Mouse (Mus musculus): ENCODE data around the gene Phpt1. TPM values are rescaled to one million over a fixed set of nuclear protein-coding genes. Genes with fewer than 3 reads are reported as not detected.

The Phpt1 gene
- polyA plus RNA-seq, 1 experiment, result 94.2 TPM

DNA sequence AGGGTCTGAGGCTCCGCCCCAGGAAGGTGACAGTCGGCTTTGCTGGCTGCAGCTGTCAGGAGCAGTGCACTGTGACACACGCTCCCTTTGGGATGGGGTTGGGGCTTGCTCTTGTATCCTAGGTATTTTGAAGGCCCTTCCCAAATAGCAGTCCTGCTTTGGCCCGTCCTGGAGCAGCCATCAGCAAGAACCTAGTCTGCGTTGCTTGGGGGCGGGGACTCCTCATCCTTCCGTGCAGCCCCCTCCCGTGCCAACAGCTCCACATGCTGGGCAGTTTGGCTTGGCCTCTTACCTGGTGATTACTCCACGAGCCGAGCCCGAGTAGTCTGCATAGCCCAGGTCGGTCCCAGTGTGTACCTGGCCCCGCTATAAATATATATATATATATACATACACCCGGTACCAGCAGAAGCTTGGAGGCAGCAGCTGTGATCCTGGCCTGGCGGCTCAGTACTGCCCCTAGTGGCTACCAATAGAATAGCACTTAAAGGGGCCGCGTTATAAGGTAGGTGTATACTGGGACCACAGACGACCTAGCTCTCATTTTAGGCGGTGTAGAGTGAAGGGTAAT, 6.4 kb upstream of the Phpt1 start, which contains the start of gene Ajm1:
Ajm1 (minus strand) TSS at position 464 of the 571 bp plus-strand sequence.
- no peak within 1 kb of the TSS for H3K4me3 ChIP-seq (ENCODE audit: insufficient read depth, poor library complexity, severe bottlenecking)
- TF ChIP-seq CTCF (IDR thresholded peaks at IDR 0.05; ENCODE audit: control insufficient read depth, insufficient read depth, insufficient read length), result peak; percentile 62
- no peak for TF ChIP-seq MAX (IDR thresholded peaks at IDR 0.05)
- TF ChIP-seq USF1 (IDR thresholded peaks at IDR 0.05; ENCODE audit: low read depth), result no peak
- no peak for TF ChIP-seq FOSL1 (IDR thresholded peaks at IDR 0.05; ENCODE audit: insufficient read depth, low read length, poor library complexity, severe bottlenecking)
- no peak for TF ChIP-seq MYOG (IDR thresholded peaks at IDR 0.05; ENCODE audit: control insufficient read depth, extremely low read depth, insufficient read length)
- peaks cover 30% of the 10 kb centered on the region for H3K36me3 ChIP-seq (ENCODE audit: control insufficient read depth, insufficient read depth)
- no peaks in the 10 kb centered on the region for H3K79me3 ChIP-seq (ENCODE audit: low read depth)
- H3K27me3 ChIP-seq (ENCODE audit: control insufficient read depth, insufficient read depth, insufficient read length), result no peaks in the 10 kb centered on the region
- H3ac ChIP-seq (ENCODE audit: control insufficient read depth, insufficient read length, low read depth), result no peak within 1 kb of the TSS
- H3K79me2 ChIP-seq (ENCODE audit: control insufficient read depth, insufficient read depth), result no peaks in the 10 kb centered on the region

DNA sequence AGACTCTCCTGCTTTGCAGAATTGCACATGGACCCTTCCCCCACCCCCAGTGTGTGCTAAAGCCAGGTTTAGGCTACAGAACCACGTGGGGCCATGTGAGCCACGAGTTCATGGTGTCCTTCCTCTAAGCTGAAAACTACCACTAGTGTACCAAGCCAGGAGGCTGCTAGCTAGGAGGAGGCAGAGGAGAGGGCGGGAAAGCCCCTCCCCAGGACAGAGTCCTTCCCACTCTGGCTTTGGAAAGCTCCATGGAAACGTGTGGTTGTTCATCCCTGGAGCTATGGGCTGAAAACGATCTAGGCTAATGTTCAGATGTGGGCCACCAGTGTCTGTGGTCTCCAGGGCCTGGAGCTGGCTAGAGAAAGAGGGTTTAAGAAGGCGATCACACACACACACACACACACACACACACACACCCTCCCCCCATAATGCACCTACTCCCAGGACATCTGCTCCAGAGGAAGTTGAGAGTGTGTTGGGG, 5.6 kb upstream of the Phpt1 start:
- Histone ChIP-seq H3K27me3 (ENCODE audit: control insufficient read depth, insufficient read depth, insufficient read length) (no peaks in the 10 kb centered on the region), H3K79me2 (ENCODE audit: control insufficient read depth, insufficient read depth) (no peaks in the 10 kb centered on the region), H3K79me3 (ENCODE audit: low read depth) (no peaks in the 10 kb centered on the region), H3K4me3 (ENCODE audit: insufficient read depth, poor library complexity, severe bottlenecking) (no peak overlapping the region), H3K36me3 (ENCODE audit: control insufficient read depth, insufficient read depth) (peaks cover 25% of the 10 kb centered on the region), H3ac (ENCODE audit: control insufficient read depth, insufficient read length, low read depth) (no peak overlapping the region)
- no peak for TF ChIP-seq CTCF (IDR thresholded peaks at IDR 0.05; ENCODE audit: control insufficient read depth, insufficient read depth, insufficient read length)

DNA sequence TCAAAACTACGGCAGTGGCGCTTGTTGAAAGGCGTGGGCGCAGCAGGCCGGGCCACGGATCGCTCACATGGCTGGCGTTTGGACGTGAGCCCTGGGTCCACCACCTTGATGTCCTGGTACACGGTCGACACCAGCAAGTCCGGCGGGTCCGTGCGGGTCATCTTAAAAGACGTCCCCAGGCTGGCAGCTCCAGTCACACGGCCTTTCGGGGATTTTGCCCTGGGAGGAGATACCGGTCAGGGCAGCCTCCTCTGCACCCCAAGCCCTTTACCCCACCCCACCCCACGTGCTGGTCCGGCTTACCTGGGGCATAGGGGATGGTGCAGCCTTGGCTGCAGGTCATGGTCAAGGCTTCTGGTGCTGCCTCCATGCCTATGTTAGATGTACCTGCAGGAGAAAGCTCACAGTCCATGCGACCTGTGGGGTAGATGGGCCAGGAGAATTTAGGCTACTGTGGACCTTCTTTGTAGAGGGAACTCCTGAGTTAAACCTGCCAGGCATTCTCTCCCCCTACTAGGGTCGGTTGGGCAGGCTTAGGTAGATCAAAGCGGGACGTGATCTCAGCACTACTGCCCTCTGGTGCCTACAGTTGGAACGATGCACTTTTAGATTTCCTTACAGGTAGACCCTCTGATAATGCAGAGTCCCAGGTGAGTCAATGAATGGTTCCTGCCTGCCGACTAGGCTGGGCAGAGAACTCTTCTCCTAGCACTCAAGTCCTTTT, 4.9 kb upstream of the Phpt1 start:
- no peaks in the 10 kb centered on the region for H3K79me3 ChIP-seq (ENCODE audit: low read depth)
- no peaks in the 10 kb centered on the region for H3K79me2 ChIP-seq (ENCODE audit: control insufficient read depth, insufficient read depth)
- no peak overlapping the region for H3K4me3 ChIP-seq (ENCODE audit: insufficient read depth, poor library complexity, severe bottlenecking)
- TF ChIP-seq MAX (IDR thresholded peaks at IDR 0.05) (no peak), MYOG (IDR thresholded peaks at IDR 0.05; ENCODE audit: control insufficient read depth, extremely low read depth, insufficient read length) (no peak), MYOD1 (IDR thresholded peaks at IDR 0.05; ENCODE audit: control insufficient read depth, insufficient read length, low read depth) (no peak), USF1 (IDR thresholded peaks at IDR 0.05; ENCODE audit: low read depth) (no peak), FOSL1 (IDR thresholded peaks at IDR 0.05; ENCODE audit: insufficient read depth, low read length, poor library complexity, severe bottlenecking) (no peak), CEBPB (IDR thresholded peaks at IDR 0.05; ENCODE audit: low read depth) (no peak), CTCF (IDR thresholded peaks at IDR 0.05; ENCODE audit: control insufficient read depth, insufficient read depth, insufficient read length) (no peak)
- no peak overlapping the region for H3ac ChIP-seq (ENCODE audit: control insufficient read depth, insufficient read length, low read depth)
- H3K27me3 ChIP-seq (ENCODE audit: control insufficient read depth, insufficient read depth, insufficient read length), result no peaks in the 10 kb centered on the region
- H3K36me3 ChIP-seq (ENCODE audit: control insufficient read depth, insufficient read depth), result peaks cover 18% of the 10 kb centered on the region

DNA sequence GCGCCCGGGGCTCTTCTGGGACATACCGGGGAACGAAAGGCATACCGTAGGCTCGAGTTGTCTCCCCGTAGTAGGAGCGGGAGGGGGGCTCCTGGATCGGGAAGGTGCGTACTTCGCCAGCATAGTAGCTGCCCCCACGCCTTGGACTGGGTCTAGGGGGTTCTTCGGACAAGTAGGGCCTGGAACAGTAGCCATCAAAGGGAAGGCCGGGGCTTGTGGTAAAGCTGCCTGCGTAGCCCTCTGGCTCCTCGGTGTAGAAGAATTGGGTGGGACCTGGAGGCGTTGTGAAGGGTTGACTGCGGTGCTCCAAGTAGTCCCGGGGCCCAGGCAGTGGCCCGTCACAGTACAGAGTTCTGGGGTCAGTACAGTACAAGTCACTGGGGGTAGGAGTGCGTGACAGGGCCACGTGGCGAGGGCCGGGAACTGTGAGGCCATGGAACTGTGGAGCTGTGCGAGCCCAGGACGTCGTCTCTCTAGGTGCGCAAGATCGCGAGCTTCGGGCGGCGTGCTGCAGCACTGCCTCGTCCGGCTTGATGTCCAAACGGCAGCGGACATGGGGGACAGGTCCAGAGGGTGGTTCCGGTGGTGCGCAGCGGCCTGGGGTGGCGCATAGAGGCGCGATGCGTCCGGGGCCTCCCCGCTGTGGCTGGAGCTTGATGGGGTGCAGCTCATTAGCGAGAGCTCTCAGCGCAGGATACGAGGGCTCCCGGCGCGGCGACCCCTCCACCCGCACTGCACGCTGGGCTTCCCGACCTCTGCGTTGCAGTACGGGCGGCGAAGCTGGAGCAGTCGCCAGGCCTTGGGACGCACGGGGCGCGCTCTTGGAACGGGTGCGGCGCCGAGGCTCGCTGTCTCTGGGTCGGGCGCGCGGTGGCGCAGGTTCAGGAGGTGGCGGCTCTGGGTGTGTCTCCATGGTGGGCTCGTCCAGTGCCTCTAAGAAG, 4.0 kb upstream of the Phpt1 start:
- no peak overlapping the region for H3ac ChIP-seq (ENCODE audit: control insufficient read depth, insufficient read length, low read depth)
- H3K36me3 ChIP-seq (ENCODE audit: control insufficient read depth, insufficient read depth), result peaks cover 11% of the 10 kb centered on the region
- no peak for TF ChIP-seq USF1 (IDR thresholded peaks at IDR 0.05; ENCODE audit: low read depth)
- no peak for TF ChIP-seq CEBPB (IDR thresholded peaks at IDR 0.05; ENCODE audit: low read depth)
- no peak for TF ChIP-seq CTCF (IDR thresholded peaks at IDR 0.05; ENCODE audit: control insufficient read depth, insufficient read depth, insufficient read length)
- TF ChIP-seq MAX (IDR thresholded peaks at IDR 0.05), result no peak
- no peak for TF ChIP-seq MYOG (IDR thresholded peaks at IDR 0.05; ENCODE audit: control insufficient read depth, extremely low read depth, insufficient read length)
- no peak for TF ChIP-seq FOSL1 (IDR thresholded peaks at IDR 0.05; ENCODE audit: insufficient read depth, low read length, poor library complexity, severe bottlenecking)
- TF ChIP-seq MYOD1 (IDR thresholded peaks at IDR 0.05; ENCODE audit: control insufficient read depth, insufficient read length, low read depth), result no peak
- H3K79me3 ChIP-seq (ENCODE audit: low read depth), result no peaks in the 10 kb centered on the region
- no peak overlapping the region for H3K4me3 ChIP-seq (ENCODE audit: insufficient read depth, poor library complexity, severe bottlenecking)
- H3K79me2 ChIP-seq (ENCODE audit: control insufficient read depth, insufficient read depth), result peaks cover 4% of the 10 kb centered on the region
- H3K27me3 ChIP-seq (ENCODE audit: control insufficient read depth, insufficient read depth, insufficient read length), result no peaks in the 10 kb centered on the region

DNA sequence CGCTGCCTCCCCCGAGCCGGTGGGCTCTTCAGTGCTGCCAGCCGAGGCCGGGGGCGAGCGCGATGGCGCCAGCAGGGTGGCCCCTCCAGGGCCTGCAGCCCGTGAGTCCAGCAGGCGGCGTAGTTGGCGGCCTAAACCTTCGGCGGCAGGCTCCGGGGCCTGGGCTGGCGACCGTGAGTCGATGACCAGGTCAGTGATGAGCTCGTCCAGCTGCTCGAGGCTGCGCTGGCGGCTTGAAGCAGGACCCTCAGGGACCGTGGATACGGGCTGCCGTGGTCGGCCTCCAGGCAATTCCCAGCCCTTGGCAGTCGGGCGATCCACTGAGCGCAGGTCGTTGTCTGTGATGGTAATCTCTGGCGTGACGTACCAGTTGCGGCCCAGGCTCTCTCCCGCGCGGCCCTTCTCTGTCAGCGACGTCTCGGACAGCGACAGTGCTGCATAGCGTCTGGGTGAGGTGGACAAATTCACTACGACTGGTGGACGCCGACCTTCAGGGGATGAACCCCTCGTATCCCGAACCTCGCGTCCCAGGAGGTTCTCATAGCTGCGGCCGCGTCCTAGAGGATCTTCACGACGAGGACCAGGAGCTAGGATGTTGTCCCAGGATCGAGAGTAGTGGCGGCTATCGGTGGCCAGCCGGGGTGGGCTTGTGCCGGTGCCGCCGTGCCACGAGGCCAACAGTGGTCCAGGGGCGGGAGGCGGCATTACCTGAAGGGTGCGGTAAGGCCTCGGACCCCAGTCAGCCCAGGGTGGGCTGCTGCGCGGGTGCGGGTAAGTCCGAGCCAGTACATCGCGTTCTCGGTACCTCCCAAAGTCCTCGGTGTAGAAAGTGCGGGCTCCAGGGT, 3.1 kb upstream of the Phpt1 start:
- Histone ChIP-seq H3K79me3 (ENCODE audit: low read depth) (peaks cover 3% of the 10 kb centered on the region), H3K4me3 (ENCODE audit: insufficient read depth, poor library complexity, severe bottlenecking) (no peak overlapping the region), H3K36me3 (ENCODE audit: control insufficient read depth, insufficient read depth) (peaks cover 5% of the 10 kb centered on the region), H3K79me2 (ENCODE audit: control insufficient read depth, insufficient read depth) (peaks cover 13% of the 10 kb centered on the region), H3ac (ENCODE audit: control insufficient read depth, insufficient read length, low read depth) (no peak overlapping the region), H3K27me3 (ENCODE audit: control insufficient read depth, insufficient read depth, insufficient read length) (no peaks in the 10 kb centered on the region)
- TF ChIP-seq MYOD1 (IDR thresholded peaks at IDR 0.05; ENCODE audit: control insufficient read depth, insufficient read length, low read depth) (no peak), MYOG (IDR thresholded peaks at IDR 0.05; ENCODE audit: control insufficient read depth, extremely low read depth, insufficient read length) (no peak), FOSL1 (IDR thresholded peaks at IDR 0.05; ENCODE audit: insufficient read depth, low read length, poor library complexity, severe bottlenecking) (no peak)
